Mouse (Mus musculus) G1E (cell line): Measurements from ENCODE around the gene Plekhd1. TPM values are rescaled to one million over a fixed set of nuclear protein-coding genes. Genes with fewer than 3 reads are reported as not detected.
A peak's percentile ranks its signal among the peaks of the same experiment; 100 is the strongest.

Source experiments
- ATAC-seq: 2 replicates; pipeline ENCODE4 v1.8.0; 2016; ENCODE audit warnings: mild to moderate bottlenecking; ENCODE audit not compliant: insufficient number of reproducible peaks, poor library complexity, low FRiP score, severe bottlenecking; ENCODE audit errors: extremely low read depth
- DNase-seq: peaks from one replicate; pipeline ENCODE4 v3.0.0; 2012; ENCODE audit warnings: low spot score
- H3K27me3 ChIP-seq: 2 replicates; pipeline ENCODE4 v1.6.1; 2012; ENCODE audit warnings: mild to moderate bottlenecking, low read length, inconsistent platforms; ENCODE audit not compliant: insufficient read depth
- H3K36me3 ChIP-seq: replicated peaks from 2 replicates; pipeline ENCODE3; 2012; ENCODE audit warnings: mild to moderate bottlenecking, inconsistent platforms
- H3K4me1 ChIP-seq: 2 replicates; pipeline ENCODE4 v1.6.1; 2012; ENCODE audit warnings: low read depth, low read length, inconsistent platforms, mixed read lengths; ENCODE audit not compliant: insufficient read depth
- H3K4me3 ChIP-seq: 2 replicates; pipeline ENCODE4 v1.5.1; 2012; ENCODE audit warnings: low read depth, mild to moderate bottlenecking, inconsistent platforms, low read length, moderate library complexity, mixed read lengths
- H3K9me3 ChIP-seq: replicated peaks from 2 replicates; pipeline ENCODE4 v1.6.1; 2012; ENCODE audit warnings: inconsistent platforms
- CTCF ChIP-seq: IDR thresholded peaks from 2 replicates; pipeline ENCODE4 v1.5.1; 2012; ENCODE audit warnings: low read depth, low read length, inconsistent platforms, mixed read lengths
- POLR2AphosphoS5 ChIP-seq: IDR thresholded peaks from 2 replicates; pipeline ENCODE4 v1.6.1; 2012; ENCODE audit warnings: low read depth, low read length, inconsistent platforms; ENCODE audit not compliant: insufficient replicate concordance
- polyA plus RNA-seq: library from polyadenylated mRNA; stranded (reverse); fragments of >175 nt; gene quantifications from 2 replicates; pipeline ENCODE4 v1.2.3, GENCODE M21; 2012
- total RNA-seq, 2 experiments: library from RNA; stranded (forward) in 1 of 2; stranded (reverse) in 1 of 2; fragments of 200-1000 nt in 1 of 2; fragments of >200 nt in 1 of 2; fragmentation: Nextera tagmentation in 1 of 2; gene quantifications; 2 replicates each; pipeline ENCODE4 v1.2.3; 2014 to 2017

The Plekhd1 gene
- total and polyA plus RNA-seq, 3 experiments: 0.16 TPM; not detected in 2

GRCm38 (mm10) chr12:80769697-80770096 lies 77.3 kb downstream of the Plekhd1 start:
- DNase-seq (peak; percentile 74), ATAC-seq (peak; percentile 84)
- Histone ChIP-seq H3K4me1 (peaks cover 43% of the 10 kb centered on the region), H3K4me3 (peak overlapping the region; percentile 45; the same call in 1 of the 2 replicates), H3K36me3 (no peaks in the 10 kb centered on the region), H3K27me3 (peaks cover 25% of the 10 kb centered on the region), H3K9me3 (no peaks in the 10 kb centered on the region)
- no peak for TF ChIP-seq POLR2AphosphoS5
- TF ChIP-seq CTCF: peak; percentile 100

Other genes starting within 250 kb of the Plekhd1 start
- 32.4 and 33.0 TPM in 2 replicates for gene Exd2, start 229.5 kb upstream of the Plekhd1 start, total RNA-seq (2014; fragmentation: Nextera tagmentation)
- gene Exd2, start 229.5 kb upstream of the Plekhd1 start, total RNA-seq (2017): 21.4 and 21.8 TPM in 2 replicates
- 3.5 and 5.9 TPM in 2 replicates for gene Exd2, start 229.5 kb upstream of the Plekhd1 start, polyA plus RNA-seq
- gene Galnt16, start 174.3 kb upstream of the Plekhd1 start, total RNA-seq (2014; fragmentation: Nextera tagmentation): not detected in 2 replicates
- 0.06 and 0.27 TPM in 2 replicates for gene Galnt16, start 174.3 kb upstream of the Plekhd1 start, total RNA-seq (2017)
- gene Galnt16, start 174.3 kb upstream of the Plekhd1 start, polyA plus RNA-seq: 0.01 TPM in 1 of 2 replicates, not detected in the other
- gene Slc39a9, start 48.7 kb upstream of the Plekhd1 start, total RNA-seq (2014; fragmentation: Nextera tagmentation): 55.5 and 58.1 TPM in 2 replicates
- gene Slc39a9, start 48.7 kb upstream of the Plekhd1 start, total RNA-seq (2017): 17.9 and 22.5 TPM in 2 replicates
- gene Slc39a9, start 48.7 kb upstream of the Plekhd1 start, polyA plus RNA-seq: 15.3 and 19.0 TPM in 2 replicates
- 121 and 208 TPM in 2 replicates for gene Erh, start 48.2 kb upstream of the Plekhd1 start, total RNA-seq (2014; fragmentation: Nextera tagmentation)
- gene Erh, start 48.2 kb upstream of the Plekhd1 start, total RNA-seq (2017): 207 and 279 TPM in 2 replicates
- gene Erh, start 48.2 kb upstream of the Plekhd1 start, polyA plus RNA-seq: 43.7 and 74.3 TPM in 2 replicates
- not detected in 2 replicates for gene Ccdc177, start 68.1 kb downstream of the Plekhd1 start, total RNA-seq (2014; fragmentation: Nextera tagmentation)
- 0.06 and 0.11 TPM in 2 replicates for gene Ccdc177, start 68.1 kb downstream of the Plekhd1 start, total RNA-seq (2017)
- gene Ccdc177, start 68.1 kb downstream of the Plekhd1 start, polyA plus RNA-seq: not detected in 2 replicates
- gene Susd6, start 97.9 kb downstream of the Plekhd1 start, total RNA-seq (2014; fragmentation: Nextera tagmentation): 123 and 135 TPM in 2 replicates
- gene Susd6, start 97.9 kb downstream of the Plekhd1 start, total RNA-seq (2017): 66.4 and 66.6 TPM in 2 replicates
- 24.0 and 29.6 TPM in 2 replicates for gene Susd6, start 97.9 kb downstream of the Plekhd1 start, polyA plus RNA-seq